Mouse (Mus musculus): ENCODE results near the gene Lrrc10.
"Not testable (repeated sequence)": the region's sequence is repeated elsewhere in the genome, so short reads cannot be mapped to it uniquely, and the experiment has no call there.

Lrrc10 gene

DNA sequence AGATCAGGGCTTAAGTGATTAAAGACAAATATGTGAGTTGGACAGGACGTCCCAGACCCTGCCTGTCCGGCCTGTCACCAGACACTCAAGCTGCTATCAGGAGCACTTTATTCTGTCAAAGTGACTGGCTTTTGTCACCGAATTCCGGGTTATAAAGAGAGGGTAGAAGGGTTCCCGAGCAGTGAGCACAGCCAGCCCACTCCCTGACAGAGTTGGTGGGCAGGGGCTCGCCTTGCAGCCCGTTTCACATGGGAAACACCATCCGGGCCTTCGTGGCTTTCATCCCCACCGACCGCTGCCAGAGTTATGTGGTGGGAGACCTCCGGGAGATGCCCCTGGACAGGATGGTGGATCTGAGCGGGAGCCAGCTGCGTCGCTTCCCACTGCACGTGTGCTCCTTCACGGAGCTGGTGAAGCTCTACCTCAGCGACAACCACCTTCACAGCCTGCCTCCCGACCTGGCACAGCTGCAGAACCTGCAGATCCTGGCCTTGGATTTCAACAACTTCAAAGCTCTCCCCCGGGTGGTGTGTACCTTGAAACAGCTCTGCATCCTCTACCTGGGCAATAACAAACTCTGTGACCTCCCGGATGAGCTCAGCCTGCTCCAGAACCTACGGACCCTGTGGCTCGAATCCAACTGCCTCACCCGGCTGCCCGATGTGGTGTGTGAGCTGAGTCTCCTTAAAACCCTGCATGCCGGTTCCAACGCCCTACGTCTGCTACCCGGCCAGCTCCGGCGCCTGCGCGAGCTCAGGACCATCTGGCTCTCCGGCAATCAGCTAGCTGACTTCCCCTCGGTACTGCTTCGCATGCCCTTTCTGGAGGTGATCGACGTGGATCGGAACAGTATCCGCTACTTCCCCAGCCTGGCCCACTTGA is at the start of gene Lrrc10:
TSS of gene Lrrc10 (plus strand) at position 167 of the 882 bp plus-strand sequence.
- DNase-seq (ENCODE audit: low read depth, low spot score) = no peak

DNA sequence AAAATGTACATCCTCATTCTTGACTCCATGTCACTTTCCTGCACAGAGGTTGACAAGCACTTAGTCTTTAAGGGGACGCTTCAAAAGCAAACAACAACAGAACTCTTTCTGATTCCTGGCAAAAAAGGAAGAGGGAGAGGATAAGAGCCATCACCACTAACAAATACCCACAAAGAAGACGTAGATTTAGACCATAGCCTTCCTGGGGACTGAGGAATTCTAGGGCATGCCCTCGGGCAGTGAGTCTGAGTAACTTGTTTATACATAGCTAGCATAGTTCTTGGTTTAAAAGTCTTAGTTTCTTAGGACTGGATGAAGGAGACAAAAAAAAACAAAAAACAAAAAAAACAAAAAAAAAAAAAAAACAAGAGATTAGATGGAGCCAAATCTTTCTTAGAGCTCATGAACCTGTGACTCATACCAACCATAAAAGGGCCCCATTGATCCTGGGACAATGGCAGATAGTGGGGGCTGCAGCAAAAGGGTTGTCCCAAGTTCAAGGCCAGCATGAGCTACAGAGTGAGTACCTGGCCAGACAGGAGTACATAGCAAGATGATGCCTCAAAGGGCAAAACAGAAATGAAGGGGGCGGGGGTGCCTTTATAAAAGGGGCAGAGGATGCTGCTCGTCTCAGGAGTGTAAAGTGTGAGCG is 49.4 kb upstream of the Lrrc10 start:
- no peak for DNase-seq (ENCODE audit: low read depth, low spot score)

DNA sequence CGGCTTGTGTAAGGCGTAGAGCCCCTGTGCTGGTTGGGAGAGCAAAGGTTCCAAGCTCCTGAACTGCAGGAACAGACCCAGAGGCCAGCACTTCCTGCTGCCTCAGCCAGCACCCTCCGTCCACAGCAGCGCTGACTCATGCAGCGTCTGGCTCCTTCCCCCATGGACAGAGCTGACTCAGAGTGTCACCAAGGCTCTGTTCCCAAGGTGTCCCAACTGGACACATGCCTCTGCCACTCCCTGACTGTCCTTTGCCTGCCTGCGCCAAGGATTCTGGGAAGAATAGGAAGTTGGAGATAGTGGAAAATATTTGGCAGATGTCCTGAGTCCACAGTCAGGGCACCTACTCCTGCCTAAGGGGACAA is 48.9 kb upstream of the Lrrc10 start:
- DNase-seq (ENCODE audit: low read depth, low spot score) = no peak

DNA sequence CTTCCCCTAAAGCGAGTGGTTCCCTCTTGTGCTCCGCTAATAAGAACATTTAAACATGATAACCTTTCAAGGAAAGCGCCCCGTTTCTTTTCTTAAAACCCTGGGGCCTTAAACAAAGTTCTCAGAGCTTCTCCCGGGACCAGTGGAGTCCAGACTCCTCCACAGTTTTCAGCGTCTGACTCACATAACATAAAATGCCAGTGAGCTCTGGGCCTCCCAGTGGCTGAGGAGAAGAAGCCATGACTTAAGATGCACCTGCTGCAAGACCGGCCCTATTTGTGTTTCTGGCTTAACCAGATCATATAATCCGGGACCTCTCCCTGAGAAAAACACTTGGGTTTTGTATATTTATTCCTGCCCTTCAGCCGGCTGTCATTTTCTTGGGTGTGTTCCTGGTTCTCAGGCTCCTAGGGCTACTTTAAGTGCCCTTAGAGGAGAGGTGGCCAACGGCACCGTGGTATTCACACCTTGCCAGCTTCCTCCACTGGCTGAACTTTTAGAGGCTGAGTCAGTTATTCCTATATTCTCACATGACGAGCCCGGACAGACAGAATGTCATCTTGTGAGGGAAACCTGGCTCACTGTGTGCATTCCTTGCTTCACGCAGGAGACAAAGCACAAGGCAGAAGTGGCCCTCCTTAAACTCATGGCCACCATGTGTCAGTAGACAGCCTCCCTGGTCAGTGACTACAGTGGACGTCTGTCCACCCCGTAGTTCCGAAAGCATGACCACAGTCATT is 46.3 kb upstream of the Lrrc10 start:
- DNase-seq (ENCODE audit: low read depth, low spot score) = no peak

DNA sequence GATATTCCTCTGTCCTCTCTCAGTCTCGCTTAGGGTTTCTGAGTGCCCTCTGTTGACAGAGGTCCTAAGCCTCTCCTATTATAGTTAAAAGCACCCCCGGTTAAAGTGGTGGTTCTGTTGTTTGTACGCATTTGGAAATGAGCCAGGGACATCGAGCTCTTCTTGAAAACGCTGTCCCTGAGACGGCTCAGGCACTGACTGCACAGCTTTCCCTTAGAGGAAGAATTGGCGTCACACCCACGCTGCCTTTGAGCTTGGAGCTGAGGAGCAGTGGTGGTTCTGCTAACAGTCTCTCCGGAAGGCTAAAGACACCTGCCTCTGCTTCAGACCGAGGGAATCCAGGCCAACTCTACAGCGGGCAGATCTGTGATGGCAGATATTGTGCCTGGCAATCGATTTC is 44.2 kb upstream of the Lrrc10 start:
- DNase-seq (ENCODE audit: low read depth, low spot score) = no peak

DNA sequence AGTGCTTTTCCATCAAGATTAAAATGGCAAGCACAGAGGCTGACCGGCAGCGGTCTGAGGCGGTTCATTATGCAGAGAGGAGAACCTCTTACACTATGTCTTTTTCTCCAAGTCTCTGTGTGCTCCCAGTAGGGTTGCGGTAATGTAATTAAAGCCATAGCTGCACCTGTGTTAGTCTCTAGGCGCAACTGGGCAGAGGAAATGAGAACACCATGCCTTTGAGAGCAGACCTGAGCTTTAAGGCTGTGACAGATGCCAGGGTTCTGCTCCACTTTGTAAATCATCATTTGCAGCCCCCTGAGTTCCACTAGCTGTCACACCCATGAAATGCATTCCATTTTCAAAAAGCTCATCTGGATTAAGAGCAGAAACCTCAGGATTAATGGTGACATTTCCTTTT is 40.4 kb upstream of the Lrrc10 start:
- no peak for DNase-seq (ENCODE audit: low read depth, low spot score)

DNA sequence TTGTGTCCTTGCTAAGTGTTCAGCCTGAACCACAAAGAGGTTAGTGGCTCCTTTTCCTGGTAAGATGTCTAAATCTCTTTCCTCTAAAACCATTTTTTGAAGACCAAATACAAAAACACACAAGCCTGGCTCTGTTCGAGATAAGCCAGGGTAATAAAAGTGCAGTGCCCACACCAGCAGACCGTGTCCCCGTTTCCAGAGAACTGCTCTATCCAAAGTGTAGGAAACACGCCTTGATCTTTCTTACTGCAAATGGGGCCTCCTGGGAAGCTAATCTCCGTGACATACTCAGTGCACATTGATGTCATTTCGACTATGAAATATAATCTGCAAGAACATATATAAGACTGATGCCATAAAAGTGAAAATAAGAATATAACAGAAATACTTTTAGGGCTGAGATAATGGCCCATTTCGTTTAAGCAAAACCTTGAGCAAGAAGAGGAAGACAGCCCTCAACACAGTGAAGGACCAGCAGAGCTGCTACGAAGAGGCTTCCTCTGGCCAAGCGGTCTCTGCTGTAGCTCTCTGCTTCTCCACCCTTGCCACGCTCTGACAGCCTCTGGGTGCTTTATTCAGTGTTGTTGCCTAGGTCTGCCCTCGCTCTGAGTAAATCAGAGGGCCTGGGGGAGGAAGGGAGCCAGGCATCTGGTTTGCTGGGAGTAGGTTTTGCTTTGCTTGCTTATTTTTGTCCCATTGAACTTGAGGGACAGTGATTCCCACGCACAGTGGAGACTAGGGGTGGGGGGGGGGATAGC is 39.3 kb upstream of the Lrrc10 start:
- no peak for DNase-seq (ENCODE audit: low read depth, low spot score)

DNA sequence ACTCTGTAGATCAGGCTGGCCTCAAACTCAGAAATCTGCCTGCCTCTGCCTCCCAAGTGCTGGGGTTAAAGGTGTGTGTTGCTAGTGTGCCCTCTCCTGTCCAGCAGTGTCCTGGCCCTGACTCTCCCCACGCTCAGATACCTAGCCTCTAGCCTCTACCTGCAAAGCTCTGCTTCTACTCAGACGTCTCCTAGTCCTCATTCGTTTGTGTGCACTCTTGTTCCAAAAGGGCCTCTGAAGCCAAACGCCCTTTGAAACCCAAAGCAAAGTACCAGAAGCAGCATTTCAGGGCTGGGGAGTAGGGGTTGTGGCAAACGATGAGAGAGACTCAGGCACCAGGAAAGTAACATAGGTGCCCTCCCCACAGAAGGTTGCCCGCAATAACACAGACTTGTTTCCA is 35.5 kb upstream of the Lrrc10 start:
- no peak for DNase-seq (ENCODE audit: low read depth, low spot score)

DNA sequence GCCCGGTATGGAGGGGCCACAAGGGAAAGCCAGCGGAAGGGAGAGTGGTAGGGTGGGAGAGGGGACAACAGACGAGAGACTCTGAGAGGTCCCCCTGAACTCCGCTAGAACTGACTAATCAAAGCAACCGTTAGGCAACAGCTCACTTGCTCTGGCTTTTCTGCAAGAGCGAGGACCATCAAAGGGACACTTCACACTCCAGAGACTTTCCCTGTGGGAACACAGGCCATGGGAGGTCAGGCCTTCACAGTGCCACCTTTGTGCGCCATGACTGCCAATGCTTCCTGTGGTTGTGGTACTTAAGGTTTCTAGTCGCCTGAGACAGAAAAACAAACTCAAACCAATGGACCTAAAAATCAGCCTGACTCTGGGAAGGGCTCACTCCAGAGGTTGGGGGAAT is 34.1 kb upstream of the Lrrc10 start:
- DNase-seq (ENCODE audit: low read depth, low spot score) = no peak

DNA sequence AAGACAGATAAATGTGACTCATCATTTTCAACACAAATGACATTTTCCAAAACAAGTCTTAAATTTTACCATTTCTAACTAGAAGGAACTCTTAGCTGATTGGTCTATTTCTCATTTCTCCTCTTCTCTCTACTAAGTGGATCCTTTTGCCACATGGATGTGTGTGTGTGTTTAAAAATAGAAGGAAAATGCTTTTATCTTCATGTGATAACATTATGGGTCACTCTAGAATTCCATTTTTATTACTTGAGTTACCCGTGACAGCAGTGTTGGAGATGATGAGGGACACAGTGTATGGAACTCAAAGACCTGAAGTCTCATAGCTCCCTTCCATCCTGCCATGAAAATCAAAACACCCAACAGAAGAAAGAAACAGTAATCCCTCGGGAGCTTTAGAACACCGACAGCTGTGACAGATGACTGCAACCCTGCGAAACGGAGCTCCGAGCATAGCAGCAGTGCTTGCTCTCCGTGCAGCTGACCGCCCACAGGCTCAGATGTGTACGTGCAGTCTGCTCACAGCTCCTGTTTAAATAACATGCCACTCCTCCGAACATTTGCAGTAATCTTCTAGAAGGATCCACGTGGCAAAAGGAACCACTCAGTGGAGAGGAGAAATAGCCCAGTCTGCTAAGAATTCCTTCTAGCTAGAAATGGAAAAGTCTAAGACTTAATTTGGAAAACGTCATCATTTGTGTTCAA is 31.3 kb upstream of the Lrrc10 start:
- no peak for DNase-seq (ENCODE audit: low read depth, low spot score)

DNA sequence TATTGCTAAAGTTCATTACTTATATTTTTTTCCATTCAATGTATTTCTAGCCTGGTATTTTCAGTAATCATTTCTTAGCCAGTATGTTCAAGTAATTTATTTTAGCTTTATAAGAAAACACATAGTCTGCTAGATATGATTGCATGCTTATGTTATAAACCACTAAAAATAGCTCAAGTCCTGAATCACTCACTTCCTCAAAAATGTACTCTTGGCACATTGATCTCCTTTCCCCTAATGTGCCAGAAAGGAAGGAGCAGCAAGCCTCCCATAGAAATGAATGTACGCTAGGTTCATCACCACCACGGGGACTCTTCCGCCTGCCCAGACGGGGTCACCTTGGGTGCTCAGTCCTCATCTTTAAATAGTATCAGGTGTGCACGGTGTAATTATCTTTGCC is 30.6 kb upstream of the Lrrc10 start:
- no peak for DNase-seq (ENCODE audit: low read depth, low spot score)

DNA sequence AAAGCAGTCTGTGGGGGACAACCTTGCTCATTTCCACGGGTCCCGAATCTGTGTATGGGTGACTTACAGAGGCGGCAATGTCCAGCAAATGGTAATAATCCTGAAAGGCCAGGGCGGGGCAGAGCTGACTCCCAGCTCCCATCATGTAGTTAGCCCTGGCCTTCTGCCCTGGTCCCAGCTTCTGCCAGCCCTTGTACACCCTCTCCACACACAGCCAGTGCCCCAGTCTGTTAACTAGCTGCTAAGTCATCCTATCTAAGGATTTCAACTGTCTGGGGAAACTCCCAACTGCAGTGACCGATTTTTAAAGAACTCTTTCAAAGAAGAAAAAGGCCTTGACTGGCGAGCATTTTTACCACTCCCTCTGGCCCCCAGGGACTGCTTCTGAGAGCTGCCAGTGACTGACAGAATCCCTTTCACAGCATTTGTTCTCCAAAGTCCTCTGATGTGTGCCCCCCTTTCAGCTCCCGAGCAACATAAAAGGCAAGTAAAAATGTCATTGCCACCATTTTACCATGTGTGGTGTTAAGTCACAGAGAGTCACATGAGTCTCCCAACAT is 26.8 kb upstream of the Lrrc10 start:
- DNase-seq (ENCODE audit: low read depth, low spot score) = no peak

DNA sequence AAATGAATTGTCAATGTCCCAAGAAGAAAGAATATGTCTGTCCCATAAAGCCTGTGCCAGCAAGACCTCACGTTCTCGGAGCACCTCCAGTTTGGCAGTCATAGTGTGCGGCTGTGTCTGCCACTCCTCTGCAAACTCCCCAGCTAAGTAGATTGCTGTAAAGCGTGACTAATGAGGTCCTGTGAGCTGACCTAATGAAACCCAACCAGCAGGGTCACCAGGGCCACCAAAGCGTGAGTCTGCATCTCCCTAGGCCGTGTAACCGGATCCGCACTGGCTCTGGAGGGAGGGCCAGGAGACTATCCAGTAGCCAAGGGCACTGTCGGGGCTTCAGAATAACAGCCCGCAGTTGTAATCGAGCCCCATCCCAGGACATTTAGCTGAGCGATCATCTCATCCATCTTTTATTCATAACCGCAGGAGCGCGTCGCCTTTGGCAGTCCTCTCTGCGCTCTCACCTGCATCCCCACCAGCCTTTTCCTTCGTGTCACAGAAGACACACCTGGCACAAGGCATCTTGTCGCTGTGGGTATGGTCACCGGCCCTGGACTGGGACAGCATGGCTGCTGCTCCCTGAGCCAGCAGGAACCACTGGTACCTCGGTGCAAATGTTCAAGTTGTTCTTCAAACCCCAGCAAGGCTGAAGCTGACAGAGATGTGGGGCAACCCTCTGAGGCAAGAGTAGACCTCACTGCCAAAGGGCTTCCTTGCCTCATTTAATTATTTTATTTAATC is 24.0 kb upstream of the Lrrc10 start:
- no peak for DNase-seq (ENCODE audit: low read depth, low spot score)

DNA sequence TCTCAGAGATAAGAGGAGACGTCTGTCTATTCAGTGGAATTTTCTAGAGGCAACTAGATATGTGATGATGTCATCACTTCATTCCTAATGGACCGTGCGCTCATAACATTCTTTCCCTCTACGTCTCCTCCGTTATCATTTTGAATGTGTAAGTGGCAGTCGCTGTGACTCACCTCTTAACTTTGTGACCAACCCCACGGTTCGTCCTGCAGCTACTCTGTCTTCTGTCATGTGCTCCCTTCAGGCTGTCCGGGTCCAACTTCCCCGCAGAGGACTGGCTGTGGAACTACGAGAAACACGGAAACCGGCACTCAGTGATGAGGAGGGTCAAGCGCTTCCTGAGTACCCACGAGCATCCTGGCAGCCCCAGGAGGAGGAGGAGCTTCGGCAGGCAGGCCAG is 21.4 kb upstream of the Lrrc10 start:
- no peak for DNase-seq (ENCODE audit: low read depth, low spot score)

DNA sequence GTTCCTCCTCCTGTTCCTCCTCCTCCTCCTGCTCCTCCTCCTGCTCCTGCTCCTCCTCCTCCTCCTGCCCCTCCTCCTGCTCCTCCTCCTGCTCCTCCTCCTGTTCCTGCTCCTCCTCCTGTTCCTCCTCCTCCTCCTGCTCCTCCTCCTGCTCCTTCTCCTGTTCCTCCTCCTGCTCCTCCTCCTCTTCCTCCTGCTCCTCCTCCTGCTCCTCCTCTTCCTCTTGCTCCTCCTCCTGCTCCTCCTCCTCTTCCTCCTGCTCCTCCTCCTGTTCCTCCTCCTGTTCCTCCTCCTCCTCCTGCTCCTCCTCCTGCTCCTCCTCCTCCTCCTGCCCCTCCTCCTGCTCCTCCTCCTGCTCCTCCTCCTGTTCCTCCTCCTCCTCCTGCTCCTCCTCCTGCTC is 19.4 kb upstream of the Lrrc10 start:
- DNase-seq (ENCODE audit: low read depth, low spot score) = not testable (repeated sequence)

DNA sequence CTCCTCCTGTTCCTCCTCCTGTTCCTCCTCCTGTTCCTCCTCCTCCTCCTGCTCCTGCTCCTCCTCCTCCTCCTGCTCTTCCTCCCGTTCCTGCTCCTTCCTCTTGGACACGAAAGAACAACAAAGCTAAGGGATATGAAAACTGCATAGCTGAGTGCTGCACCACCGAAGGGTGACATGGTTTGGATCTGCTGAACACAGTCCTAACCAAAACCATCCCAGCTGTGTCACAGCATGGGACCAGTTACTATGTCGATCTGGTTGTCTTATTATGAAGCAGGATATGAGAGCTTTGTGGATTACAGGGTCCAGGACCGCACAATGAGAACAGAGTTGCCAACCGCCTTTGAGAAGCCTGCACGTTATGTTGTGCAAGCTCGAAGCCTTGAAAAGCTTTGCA is 19.0 kb upstream of the Lrrc10 start:
- no peak for DNase-seq (ENCODE audit: low read depth, low spot score)

DNA sequence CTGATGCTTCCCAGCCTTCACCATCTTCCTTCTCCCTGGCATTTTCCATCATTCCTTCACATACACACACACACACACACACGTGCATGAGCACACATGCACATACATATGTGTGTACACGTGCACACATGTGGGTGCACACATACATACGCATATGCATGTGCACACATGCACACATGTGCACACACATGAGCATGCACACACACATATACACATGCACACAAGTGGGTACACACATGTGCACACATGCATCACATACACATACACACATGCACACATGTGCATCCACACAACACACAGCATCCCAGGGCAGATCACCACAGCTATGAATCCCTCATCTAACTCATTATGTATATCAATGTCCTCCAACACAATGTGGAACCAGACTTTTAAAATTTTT is 14.0 kb upstream of the Lrrc10 start:
- no peak for DNase-seq (ENCODE audit: low read depth, low spot score)

DNA sequence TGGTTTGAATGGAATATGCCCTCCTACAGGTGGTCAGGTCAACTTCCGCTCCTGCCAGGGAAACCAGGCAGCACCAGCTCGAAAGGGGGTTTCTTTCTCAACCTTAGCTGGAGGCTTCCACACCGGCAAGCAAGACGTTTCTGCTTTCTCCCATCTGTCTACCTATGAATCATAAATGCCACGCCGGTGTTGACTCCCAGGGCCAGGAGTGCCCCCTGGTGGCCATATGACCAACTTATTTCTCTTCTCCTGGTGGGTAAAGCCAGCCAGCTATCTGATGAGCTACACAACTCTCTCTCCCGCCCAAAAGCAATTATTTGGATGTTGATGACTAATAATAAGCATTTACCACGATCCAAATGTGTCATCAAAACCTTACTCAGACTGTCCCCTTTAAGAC is 11.4 kb upstream of the Lrrc10 start:
- peak; percentile 43 for DNase-seq (ENCODE audit: low read depth, low spot score)

DNA sequence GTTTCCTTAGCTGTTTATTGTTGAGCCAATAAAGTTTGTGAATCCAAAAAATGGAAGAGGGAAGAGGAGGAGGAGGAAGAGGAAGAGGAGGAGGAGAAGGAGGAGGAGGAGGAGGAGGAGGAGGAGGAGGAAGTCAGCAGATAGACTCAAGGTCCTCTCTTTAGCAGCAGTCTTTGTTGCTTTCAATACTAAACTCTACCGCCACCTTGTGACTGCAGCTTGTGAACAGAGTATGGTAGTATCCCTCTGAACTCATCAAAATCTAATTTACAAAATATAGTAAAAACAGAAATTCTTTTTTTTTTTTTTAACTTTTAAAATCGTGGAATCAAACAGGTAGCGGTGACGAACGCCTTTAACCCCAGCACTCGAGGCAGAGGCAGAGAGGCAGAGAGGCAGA is 4.8 kb upstream of the Lrrc10 start:
- no peak for DNase-seq (ENCODE audit: low read depth, low spot score)

DNA sequence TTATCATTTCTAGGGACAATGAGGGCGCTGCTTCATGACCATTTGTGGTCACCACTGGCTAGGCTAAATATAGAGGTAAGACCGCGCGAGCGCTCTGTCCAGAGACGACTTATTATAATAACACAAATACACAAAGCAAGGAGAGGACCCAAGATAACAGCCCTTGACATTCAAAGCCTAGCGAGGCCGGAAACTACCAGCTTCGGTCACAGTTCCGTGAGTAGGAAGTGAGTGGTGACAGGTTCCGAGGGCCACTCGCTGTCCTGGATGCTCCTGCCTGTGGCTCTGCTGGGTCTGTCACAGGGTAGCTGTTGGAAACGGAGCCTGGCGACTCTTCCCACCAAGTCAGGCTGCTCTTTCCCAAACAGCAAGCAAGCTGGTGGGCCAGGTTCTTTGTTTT is 2.8 kb upstream of the Lrrc10 start:
- DNase-seq (ENCODE audit: low read depth, low spot score) = no peak

All from WW6 (cell line).